Mouse (Mus musculus) kidney, adult 2 months (tissue): Measurements from ENCODE around the gene Ssbp3.

Experiments
- CTCF ChIP-seq: fragments of 200-500 bp; conservative IDR thresholded peaks from 2 replicates; pipeline ENCODE4 v1.5.1; 2011; ENCODE audit warnings: low read depth, mild to moderate bottlenecking, control low read depth, low read length, moderate library complexity, mixed read lengths; ENCODE audit not compliant: insufficient read depth, insufficient read length
- POLR2A ChIP-seq: fragments of 200-500 bp; IDR thresholded peaks from one replicate; pipeline ENCODE4 v1.6.1; 2011; ENCODE audit warnings: low read depth, low read length, control low read depth

- no peak for TF ChIP-seq CTCF
- no peak for TF ChIP-seq POLR2A
Measured at GRCm38 (mm10) chr4:106866845-106867244, 43.7 kb upstream of the Ssbp3 start.
